Mouse (Mus musculus) left cerebral cortex, adult 18-20 months (tissue): Measurements from ENCODE around the gene Serf1. TPM values are rescaled to one million over a fixed set of nuclear protein-coding genes. Genes with fewer than 3 reads are reported as not detected.

Experiments
- total RNA-seq, 2 experiments: library from RNA; stranded (reverse); gene quantifications; 2 replicates each; pipeline ENCODE4 v1.2.3; 2021

Serf1 gene
- total RNA-seq, 2 experiments from 2014 or later, result 15.0 to 16.5 TPM

Other genes starting within 250 kb of the Serf1 start
- 10 to 100 TPM; 14.0 to 20.0 TPM for gene Cartpt, start 206.9 kb upstream of the Serf1 start, total RNA-seq
- 10 to 100 TPM; 22.0 to 22.3 TPM for gene Mccc2, start 92.4 kb upstream of the Serf1 start, total RNA-seq
- 10 to 100 TPM; 39.0 to 44.4 TPM for gene Bdp1, start 3.9 kb upstream of the Serf1 start, total RNA-seq
- 10 to 100 TPM; 35.6 to 40.5 TPM for gene Smn1, start 16.8 kb downstream of the Serf1 start, total RNA-seq
- under 1 TPM; 0.59 to 0.63 TPM for gene Naip2, start 94.1 kb downstream of the Serf1 start, total RNA-seq
- gene Naip5, start 138.3 kb downstream of the Serf1 start, total RNA-seq, result under 1 TPM; 0.35 to 0.45 TPM
- gene Naip6, start 209.7 kb downstream of the Serf1 start, total RNA-seq, result under 1 TPM; 0.14 to 0.23 TPM